Mouse (Mus musculus) liver, embryonic 11.5 days (tissue): ENCODE measurements around the gene Prkag2. TPM values are rescaled to one million over a fixed set of nuclear protein-coding genes. Genes with fewer than 3 reads are reported as not detected.

Experiments used
- ATAC-seq: fragments of 200-750 bp; cut with Nextera tagmentation; replicated peaks from 2 replicates; pipeline ENCODE4 v1.8.0; 2017; ENCODE audit warnings: moderate number of reproducible peaks, mild to moderate bottlenecking, moderate TSS enrichment, moderate library complexity; ENCODE audit not compliant: low FRiP score
- DNase-seq: peaks from one replicate; pipeline ENCODE4 v3.0.0-alpha.2; 2017; ENCODE audit warnings: low spot score
- H3K27ac ChIP-seq: fragments of 300-500 bp; sonication (generic); 2 replicates; pipeline ENCODE4 v1.5.1; 2014; ENCODE audit warnings: mild to moderate bottlenecking, low read depth, low read length, control low read depth
- H3K27me3 ChIP-seq: fragments of 300-500 bp; sonication (generic); replicated peaks from 2 replicates; pipeline ENCODE4 v1.6.1; 2014; ENCODE audit warnings: low read length, mixed read lengths; ENCODE audit not compliant: control insufficient read depth, insufficient read depth
- H3K36me3 ChIP-seq: fragments of 300-500 bp; sonication (generic); 2 replicates; pipeline ENCODE4 v1.6.1; 2014; ENCODE audit warnings: mild to moderate bottlenecking, low read length, moderate library complexity, mixed read lengths; ENCODE audit not compliant: control insufficient read depth, insufficient read depth
- H3K4me1 ChIP-seq: fragments of 300-500 bp; sonication (generic); replicated peaks from 2 replicates; pipeline ENCODE4 v1.6.1; 2014; ENCODE audit warnings: low read length, mixed read lengths; ENCODE audit not compliant: control insufficient read depth, insufficient read depth
- H3K4me2 ChIP-seq: fragments of 300-500 bp; sonication (generic); 2 replicates; pipeline ENCODE4 v1.6.1; 2014; ENCODE audit warnings: mild to moderate bottlenecking, control low read depth, moderate library complexity
- H3K4me3 ChIP-seq: fragments of 300-500 bp; sonication (generic); 2 replicates; pipeline ENCODE4 v1.5.1; 2014; ENCODE audit warnings: low read depth, low read length, control low read depth
- H3K9ac ChIP-seq: fragments of 300-500 bp; sonication (generic); 2 replicates; pipeline ENCODE4 v1.6.1; 2014; ENCODE audit warnings: low read depth, low read length, control low read depth
- H3K9me3 ChIP-seq: fragments of 300-500 bp; sonication (generic); 2 replicates; pipeline ENCODE4 v1.6.1; 2016; ENCODE audit warnings: low read length, inconsistent platforms, mixed read lengths; ENCODE audit not compliant: control insufficient read depth
- WGBS: fragments of 180-500 bp; shearing (Covaris S2); extraction: QIAGEN DNeasy Blood & Tissue Kit; methylation state at CpG from one replicate; pipeline ENCODE4 v1.1.7; 2014; 5-methylcytosine and 5-hydroxymethylcytosine counted together
- polyA plus RNA-seq: library from polyadenylated mRNA; unstranded; fragments of >200 nt; fragmentation: Nextera tagmentation; extraction: Ambion mirVana; gene quantifications from 2 replicates; pipeline ENCODE4 v1.2.1, GENCODE M21; 2014

The Prkag2 gene
- polyA plus RNA-seq, 1 experiment from 2014 or later = 12.8 TPM

DNA sequence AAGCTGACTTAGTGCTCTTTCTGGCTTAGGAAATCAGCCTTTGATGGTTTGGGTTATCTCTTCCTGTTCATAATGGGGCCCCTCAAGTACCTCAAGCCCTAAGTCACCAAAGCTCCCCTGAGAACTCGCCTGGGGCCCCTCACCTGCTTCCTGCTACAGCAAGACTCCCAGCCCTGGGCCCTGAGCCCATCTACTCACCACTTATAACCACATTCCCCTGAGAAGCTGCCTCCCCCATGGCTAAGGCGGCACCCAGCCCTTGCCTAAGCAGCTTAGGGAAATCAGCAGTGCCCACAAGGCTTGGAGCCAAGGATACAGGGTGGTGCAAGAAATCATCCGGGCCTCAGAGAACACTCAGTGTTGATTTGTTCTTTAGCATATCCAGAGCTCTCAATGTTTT lies 110.8 kb downstream of the Prkag2 start:
- H3K9ac ChIP-seq = no peak overlapping the region
- H3K27ac ChIP-seq = no peak overlapping the region
- H3K4me2 ChIP-seq = no peak overlapping the region
- H3K36me3 ChIP-seq = no peaks in the 10 kb centered on the region
- no peak overlapping the region for H3K4me3 ChIP-seq
- 24% methylated on average over 3 of the region's 3 CpGs for WGBS
- H3K27me3 ChIP-seq = no peaks in the 10 kb centered on the region
- H3K9me3 ChIP-seq = no peaks in the 10 kb centered on the region
- peaks cover 2% of the 10 kb centered on the region; the same call in 1 of the 2 replicates for H3K4me1 ChIP-seq
- no peak for ATAC-seq
- no peak for DNase-seq

- H3K9me3 ChIP-seq = no peaks in the 10 kb centered on the region
- no peak overlapping the region for H3K4me3 ChIP-seq
- peaks cover 11% of the 10 kb centered on the region for H3K4me1 ChIP-seq
- H3K27ac ChIP-seq = no peak overlapping the region
- H3K4me2 ChIP-seq = no peak overlapping the region
- peaks cover 2% of the 10 kb centered on the region for H3K27me3 ChIP-seq
- H3K36me3 ChIP-seq = no peaks in the 10 kb centered on the region
- H3K9ac ChIP-seq = no peak overlapping the region
- ATAC-seq = no peak
- 71% methylated on average over 2 of the region's 2 CpGs for WGBS
- no peak for DNase-seq
Observed at GRCm38 (mm10) chr5:24986956-24987355, 113.5 kb downstream of the Prkag2 start.

- Histone ChIP-seq H3K4me1 (peaks cover 13% of the 10 kb centered on the region), H3K36me3 (no peaks in the 10 kb centered on the region), H3K9me3 (no peaks in the 10 kb centered on the region), H3K27ac (no peak overlapping the region), H3K9ac (no peak overlapping the region), H3K4me3 (no peak overlapping the region), H3K4me2 (no peak overlapping the region), H3K27me3 (peaks cover 2% of the 10 kb centered on the region)
- 75% methylated on average over 9 of the region's 9 CpGs for WGBS
- ATAC-seq (no peak), DNase-seq (no peak)
Observed at GRCm38 (mm10) chr5:24986204-24986940, 114.1 kb downstream of the Prkag2 start.

DNA sequence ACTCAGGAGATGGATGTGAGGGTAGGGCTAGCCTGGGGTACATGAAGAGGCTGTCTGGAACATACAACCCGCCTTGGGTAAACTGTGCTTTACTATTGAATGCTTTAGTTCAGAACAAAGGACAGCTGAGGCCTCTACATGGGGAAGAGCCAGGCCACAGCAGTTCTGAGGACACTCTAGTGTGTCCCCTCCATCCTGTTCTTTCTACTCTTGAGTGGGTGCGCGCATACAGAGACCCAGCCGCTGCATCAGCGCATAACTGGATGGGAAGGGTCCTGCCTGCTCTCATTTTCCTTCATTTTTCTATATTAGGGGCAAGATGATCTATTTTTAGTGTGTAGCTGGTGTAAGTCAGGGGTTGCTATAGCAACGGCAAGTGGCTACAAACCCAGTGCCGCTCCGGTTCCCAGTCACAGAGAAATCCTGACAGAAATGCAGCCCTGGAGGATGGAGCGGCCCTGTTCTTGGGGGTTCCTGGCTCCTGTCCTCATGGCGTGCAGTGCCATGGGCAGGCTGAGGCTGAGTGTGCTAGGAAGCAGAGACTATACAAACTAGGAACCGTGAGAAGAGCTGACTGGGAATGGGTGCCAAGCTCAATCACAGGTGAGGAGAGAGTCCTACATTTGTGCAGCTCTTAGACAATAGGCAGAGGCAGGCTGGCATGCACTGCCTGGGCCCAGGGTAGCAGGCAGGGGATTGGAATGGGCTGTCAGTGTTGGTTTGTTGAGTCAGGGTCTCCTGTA lies 114.8 kb downstream of the Prkag2 start:
- no peaks in the 10 kb centered on the region for H3K9me3 ChIP-seq
- no peak overlapping the region for H3K9ac ChIP-seq
- no peak for ATAC-seq
- H3K27me3 ChIP-seq = peaks cover 2% of the 10 kb centered on the region
- no peak for DNase-seq
- WGBS = 83% methylated on average over 11 of the region's 11 CpGs
- no peak overlapping the region for H3K4me3 ChIP-seq
- no peaks in the 10 kb centered on the region for H3K36me3 ChIP-seq
- H3K4me2 ChIP-seq = no peak overlapping the region
- no peak overlapping the region for H3K27ac ChIP-seq
- H3K4me1 ChIP-seq = peaks cover 14% of the 10 kb centered on the region

- 57% methylated on average over 1 of the region's 1 CpGs for WGBS
- H3K4me1 ChIP-seq = peaks cover 28% of the 10 kb centered on the region
- H3K4me2 ChIP-seq = no peak overlapping the region
- no peak overlapping the region for H3K4me3 ChIP-seq
- peaks cover 2% of the 10 kb centered on the region for H3K27me3 ChIP-seq
- ATAC-seq (no peak), DNase-seq (no peak)
- H3K9me3 ChIP-seq = no peaks in the 10 kb centered on the region
- H3K36me3 ChIP-seq = no peaks in the 10 kb centered on the region
- H3K9ac ChIP-seq = no peak overlapping the region
- H3K27ac ChIP-seq = no peak overlapping the region
Observed at GRCm38 (mm10) chr5:24984157-24984556, 116.3 kb downstream of the Prkag2 start.

GRCm38 (mm10) chr5:24983539-24983938 lies 116.9 kb downstream of the Prkag2 start:
- ATAC-seq = 0 out of 2 replicates have a peak, but pooled peaks have one; percentile 38
- peaks cover 33% of the 10 kb centered on the region for H3K4me1 ChIP-seq
- WGBS = 6% methylated on average over 3 of the region's 3 CpGs
- H3K9ac ChIP-seq = no peak overlapping the region
- H3K36me3 ChIP-seq = no peaks in the 10 kb centered on the region
- H3K9me3 ChIP-seq = no peaks in the 10 kb centered on the region
- DNase-seq = peak; percentile 66
- H3K27me3 ChIP-seq = peaks cover 2% of the 10 kb centered on the region
- no peak overlapping the region for H3K4me2 ChIP-seq
- H3K27ac ChIP-seq = no peak overlapping the region
- no peak overlapping the region for H3K4me3 ChIP-seq

DNA sequence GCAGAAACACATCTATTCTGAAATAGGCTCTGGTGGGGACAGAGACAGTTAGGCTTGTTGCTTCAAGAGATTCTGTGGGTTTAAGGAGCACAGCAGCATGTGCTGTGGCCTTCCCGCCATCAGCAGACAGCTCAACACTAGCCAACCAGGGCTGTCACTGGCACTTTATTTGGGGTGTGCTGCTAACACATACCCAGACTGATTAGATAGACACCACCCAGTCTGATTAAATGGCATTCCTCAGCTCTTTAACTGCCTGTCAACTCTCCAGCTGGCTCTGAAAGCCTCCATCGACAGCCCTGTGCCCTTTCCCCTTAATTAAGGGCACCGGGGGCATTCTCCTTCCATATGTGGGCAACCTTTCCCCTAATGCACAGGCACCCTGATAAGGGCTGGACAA lies 118.2 kb downstream of the Prkag2 start:
- ATAC-seq (no peak), DNase-seq (no peak)
- Histone ChIP-seq H3K36me3 (no peaks in the 10 kb centered on the region), H3K27ac (no peak overlapping the region), H3K9me3 (no peaks in the 10 kb centered on the region), H3K9ac (no peak overlapping the region), H3K4me3 (no peak overlapping the region), H3K27me3 (peaks cover 2% of the 10 kb centered on the region), H3K4me2 (no peak overlapping the region), H3K4me1 (peaks cover 33% of the 10 kb centered on the region)
- 67% methylated on average over 3 of the region's 3 CpGs for WGBS

DNA sequence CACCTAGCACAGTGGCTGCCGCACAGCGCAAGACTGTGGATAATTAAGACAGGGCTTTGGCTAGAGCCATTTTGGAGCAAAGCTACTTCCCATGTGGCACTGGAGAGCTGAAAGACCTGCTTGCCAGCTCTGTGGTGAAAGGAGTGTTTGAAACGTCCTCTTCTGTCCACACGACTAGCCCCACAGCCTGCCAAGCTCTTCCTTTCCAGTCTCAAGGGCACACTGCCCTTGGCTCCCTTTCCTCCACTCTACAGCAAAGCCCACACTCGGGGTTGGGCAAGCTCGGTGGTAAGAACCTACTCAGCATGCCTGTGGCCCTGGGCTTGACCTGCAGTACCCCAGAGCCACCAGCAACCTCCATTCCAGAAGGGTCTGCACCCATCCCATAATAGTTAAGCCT lies 118.7 kb downstream of the Prkag2 start:
- DNase-seq (no peak), ATAC-seq (no peak)
- WGBS = 77% methylated on average over 6 of the region's 6 CpGs
- H3K4me3 ChIP-seq = no peak overlapping the region
- H3K27me3 ChIP-seq = peaks cover 2% of the 10 kb centered on the region
- H3K4me1 ChIP-seq = peaks cover 35% of the 10 kb centered on the region
- H3K36me3 ChIP-seq = no peaks in the 10 kb centered on the region
- H3K4me2 ChIP-seq = no peak overlapping the region
- H3K9ac ChIP-seq = no peak overlapping the region
- H3K9me3 ChIP-seq = no peaks in the 10 kb centered on the region
- H3K27ac ChIP-seq = no peak overlapping the region

DNA sequence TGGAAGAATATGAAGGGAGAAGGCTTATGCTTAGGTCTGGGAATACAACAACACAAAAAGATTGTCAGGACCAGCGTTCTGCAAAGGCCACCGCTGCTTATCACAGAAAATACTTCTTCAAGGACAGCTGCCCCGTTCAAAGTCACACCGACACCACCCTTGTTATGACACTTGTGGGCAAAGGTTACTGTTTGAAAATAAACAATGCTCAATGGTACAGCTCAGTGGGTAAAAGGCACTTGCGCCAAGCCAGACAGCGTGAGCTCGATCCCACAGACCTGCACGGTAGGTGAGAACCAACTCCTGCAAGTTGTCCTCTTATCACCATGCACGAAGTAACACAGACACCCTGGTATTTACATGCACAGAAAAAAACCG lies 120.5 kb downstream of the Prkag2 start:
- H3K27ac ChIP-seq = no peak overlapping the region
- WGBS = 51% methylated on average over 10 of the region's 10 CpGs
- DNase-seq (no peak), ATAC-seq (no peak; the same call in 1 of the 2 replicates)
- no peak overlapping the region for H3K9ac ChIP-seq
- H3K27me3 ChIP-seq = peaks cover 2% of the 10 kb centered on the region
- no peak overlapping the region for H3K4me3 ChIP-seq
- no peak overlapping the region for H3K4me2 ChIP-seq
- H3K9me3 ChIP-seq = no peaks in the 10 kb centered on the region
- peaks cover 40% of the 10 kb centered on the region for H3K4me1 ChIP-seq
- H3K36me3 ChIP-seq = no peaks in the 10 kb centered on the region
